Mouse (Mus musculus): ENCODE results near the gene Tollip. TPM values are rescaled to one million over a fixed set of nuclear protein-coding genes. Genes with fewer than 3 reads are reported as not detected.
"Not testable (repeated sequence)": the region's sequence is repeated elsewhere in the genome, so short reads cannot be mapped to it uniquely, and the experiment has no call there.

Tollip gene
- polyA plus RNA-seq, 1 experiment, result 99.6 TPM

- H3K4me3 ChIP-seq (replicated peaks; ENCODE audit: extremely low read depth, low read depth, low read length), result no peak overlapping the region
- 65% methylated on average over 5 of the region's 5 CpGs for WGBS
- no peaks in the 10 kb centered on the region for H3K4me1 ChIP-seq (ENCODE audit: control insufficient read depth, insufficient read depth, low read length)
- TF ChIP-seq POLR2A (IDR thresholded peaks at IDR 0.05; ENCODE audit: borderline replicate concordance, extremely low read depth, low read depth, low read length) (no peak), CTCF (IDR thresholded peaks at IDR 0.05; ENCODE audit: insufficient read depth, low read length) (no peak)
- no peak for DNase-seq
Observed at GRCm38 (mm10) chr7:141943444-141943843, 25.1 kb upstream of the Tollip start.

GRCm38 (mm10) chr7:141934951-141935350, 16.6 kb upstream of the Tollip start:
- no peak for DNase-seq
- TF ChIP-seq POLR2A (IDR thresholded peaks at IDR 0.05; ENCODE audit: borderline replicate concordance, extremely low read depth, low read depth, low read length) (no peak), CTCF (IDR thresholded peaks at IDR 0.05; ENCODE audit: insufficient read depth, low read length) (no peak)
- 85% methylated on average over 6 of the region's 6 CpGs for WGBS
- Histone ChIP-seq H3K4me1 (ENCODE audit: control insufficient read depth, insufficient read depth, low read length) (no peaks in the 10 kb centered on the region), H3K4me3 (replicated peaks; ENCODE audit: extremely low read depth, low read depth, low read length) (no peak overlapping the region)

GRCm38 (mm10) chr7:141934128-141934898, 16.0 kb upstream of the Tollip start:
- Histone ChIP-seq H3K4me1 (ENCODE audit: control insufficient read depth, insufficient read depth, low read length) (no peaks in the 10 kb centered on the region), H3K4me3 (replicated peaks; ENCODE audit: extremely low read depth, low read depth, low read length) (no peak overlapping the region)
- 48% methylated on average over 7 of the region's 7 CpGs for WGBS
- TF ChIP-seq CTCF (IDR thresholded peaks at IDR 0.05; ENCODE audit: insufficient read depth, low read length), result no peak
- no peak for TF ChIP-seq POLR2A (IDR thresholded peaks at IDR 0.05; ENCODE audit: borderline replicate concordance, extremely low read depth, low read depth, low read length)
- DNase-seq, result no peak

- Histone ChIP-seq H3K4me3 (replicated peaks; ENCODE audit: extremely low read depth, low read depth, low read length) (no peak overlapping the region), H3K4me1 (ENCODE audit: control insufficient read depth, insufficient read depth, low read length) (no peaks in the 10 kb centered on the region)
- TF ChIP-seq POLR2A (IDR thresholded peaks at IDR 0.05; ENCODE audit: borderline replicate concordance, extremely low read depth, low read depth, low read length) (no peak), CTCF (IDR thresholded peaks at IDR 0.05; ENCODE audit: insufficient read depth, low read length) (no peak)
- DNase-seq, result no peak
- WGBS, result 60% methylated on average over 10 of the region's 10 CpGs
Observed at GRCm38 (mm10) chr7:141928642-141929041, 10.3 kb upstream of the Tollip start.

- peak; percentile 79 for TF ChIP-seq CTCF (IDR thresholded peaks at IDR 0.05; ENCODE audit: insufficient read depth, low read length)
- TF ChIP-seq POLR2A (IDR thresholded peaks at IDR 0.05; ENCODE audit: borderline replicate concordance, extremely low read depth, low read depth, low read length), result no peak
- Histone ChIP-seq H3K4me1 (ENCODE audit: control insufficient read depth, insufficient read depth, low read length) (no peaks in the 10 kb centered on the region), H3K4me3 (replicated peaks; ENCODE audit: extremely low read depth, low read depth, low read length) (no peak overlapping the region)
- peak; percentile 74 for DNase-seq
- 9% methylated on average over 7 of the region's 7 CpGs for WGBS
Observed at GRCm38 (mm10) chr7:141924917-141925316, 6.6 kb upstream of the Tollip start.

GRCm38 (mm10) chr7:141924121-141924520, 5.8 kb upstream of the Tollip start:
- 92% methylated on average over 17 of the region's 17 CpGs for WGBS
- H3K4me1 ChIP-seq (ENCODE audit: control insufficient read depth, insufficient read depth, low read length); H3K4me3 ChIP-seq (replicated peaks; ENCODE audit: extremely low read depth, low read depth, low read length); DNase-seq: not testable (repeated sequence)

- Histone ChIP-seq H3K4me3 (replicated peaks; ENCODE audit: extremely low read depth, low read depth, low read length) (no peak overlapping the region), H3K4me1 (ENCODE audit: control insufficient read depth, insufficient read depth, low read length) (no peaks in the 10 kb centered on the region)
- 52% methylated on average over 3 of the region's 3 CpGs for WGBS
- TF ChIP-seq POLR2A (IDR thresholded peaks at IDR 0.05; ENCODE audit: borderline replicate concordance, extremely low read depth, low read depth, low read length) (no peak), CTCF (IDR thresholded peaks at IDR 0.05; ENCODE audit: insufficient read depth, low read length) (no peak)
- DNase-seq, result no peak
Observed at GRCm38 (mm10) chr7:141911305-141911704, 7.0 kb downstream of the Tollip start.

GRCm38 (mm10) chr7:141908591-141908990, 9.7 kb downstream of the Tollip start:
- DNase-seq, result no peak
- 73% methylated on average over 6 of the region's 6 CpGs for WGBS
- TF ChIP-seq POLR2A (IDR thresholded peaks at IDR 0.05; ENCODE audit: borderline replicate concordance, extremely low read depth, low read depth, low read length), result no peak
- no peaks in the 10 kb centered on the region for H3K4me1 ChIP-seq (ENCODE audit: control insufficient read depth, insufficient read depth, low read length)
- no peak overlapping the region for H3K4me3 ChIP-seq (replicated peaks; ENCODE audit: extremely low read depth, low read depth, low read length)

GRCm38 (mm10) chr7:141902791-141903190, 15.5 kb downstream of the Tollip start:
- DNase-seq, result no peak
- Histone ChIP-seq H3K4me3 (replicated peaks; ENCODE audit: extremely low read depth, low read depth, low read length) (peak overlapping the region; percentile 66), H3K4me1 (ENCODE audit: control insufficient read depth, insufficient read depth, low read length) (peaks cover 9% of the 10 kb centered on the region)
- 65% methylated on average over 4 of the region's 4 CpGs for WGBS
- TF ChIP-seq CTCF (IDR thresholded peaks at IDR 0.05; ENCODE audit: insufficient read depth, low read length) (no peak), POLR2A (IDR thresholded peaks at IDR 0.05; ENCODE audit: borderline replicate concordance, extremely low read depth, low read depth, low read length) (no peak)

- peak; percentile 99 for DNase-seq
- peak; percentile 79 for TF ChIP-seq POLR2A (IDR thresholded peaks at IDR 0.05; ENCODE audit: borderline replicate concordance, extremely low read depth, low read depth, low read length)
- TF ChIP-seq CTCF (IDR thresholded peaks at IDR 0.05; ENCODE audit: insufficient read depth, low read length), result no peak
- H3K4me3 ChIP-seq (replicated peaks; ENCODE audit: extremely low read depth, low read depth, low read length), result peak overlapping the region; percentile 83
Observed at GRCm38 (mm10) chr7:141902269-141902729, 16.0 kb downstream of the Tollip start.

More at GRCm38 (mm10) chr7:141902269-141902729, 16.0 kb downstream of the Tollip start:
- under 1% methylated on average over 44 of the region's 44 CpGs for WGBS
- H3K4me1 ChIP-seq (ENCODE audit: control insufficient read depth, insufficient read depth, low read length), result peaks cover 12% of the 10 kb centered on the region
